Mouse (Mus musculus): ENCODE results near the gene Jmjd4.
A peak's percentile ranks its signal among the peaks of the same experiment; 100 is the strongest.

Gene Jmjd4

DNA sequence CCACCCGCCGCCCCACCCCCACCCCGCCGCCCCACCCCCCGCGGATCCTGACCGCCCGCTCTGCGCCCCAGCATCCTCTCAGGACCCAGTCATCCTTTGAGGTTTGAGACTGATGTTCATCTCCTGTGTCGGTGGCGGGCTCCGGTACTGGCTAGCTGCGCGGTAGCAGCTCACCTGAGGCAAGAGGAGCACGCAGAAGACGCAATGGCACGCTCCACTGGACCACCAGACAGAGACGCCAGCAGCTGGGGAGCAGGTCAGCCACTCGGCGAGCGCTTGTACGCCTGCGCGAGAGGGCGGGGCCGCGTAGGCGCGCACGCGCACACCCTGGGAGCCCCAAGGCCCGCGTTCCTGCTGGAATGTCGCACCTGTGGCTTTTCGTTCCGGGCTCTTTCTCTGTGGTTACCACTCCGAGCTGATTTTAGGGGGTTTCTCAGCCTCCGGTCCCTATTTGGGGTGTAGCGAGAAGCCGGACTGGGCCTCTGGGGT is at the start of gene Jmjd4:
TSS of gene Jmjd4 (plus strand) at position 305 of the 489 bp plus-strand sequence.
- peak; percentile 91 to 94 for DNase-seq (ENCODE audit: low spot score in 2 of 2)

DNA sequence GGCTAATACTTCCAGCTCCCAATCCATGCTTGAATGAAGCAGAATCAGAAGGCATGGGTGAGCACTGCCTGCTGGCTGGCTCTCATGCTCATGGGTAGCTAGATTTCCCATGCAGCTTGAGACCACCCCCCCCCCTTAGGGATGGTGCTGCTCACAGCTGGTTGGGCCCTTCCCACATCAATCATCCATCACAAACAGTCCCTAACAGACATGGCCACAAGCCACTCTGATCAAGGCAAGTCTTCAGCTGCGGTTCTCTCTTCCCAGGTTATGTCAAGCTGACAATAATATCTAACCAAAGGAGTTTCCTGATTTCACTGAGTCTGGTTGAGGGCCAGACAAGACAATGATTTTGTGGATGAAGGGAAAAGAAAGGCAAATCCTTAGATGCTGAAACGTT is 49.0 kb upstream of the Jmjd4 start:
- no peak for DNase-seq (ENCODE audit: low spot score in 2 of 2)

DNA sequence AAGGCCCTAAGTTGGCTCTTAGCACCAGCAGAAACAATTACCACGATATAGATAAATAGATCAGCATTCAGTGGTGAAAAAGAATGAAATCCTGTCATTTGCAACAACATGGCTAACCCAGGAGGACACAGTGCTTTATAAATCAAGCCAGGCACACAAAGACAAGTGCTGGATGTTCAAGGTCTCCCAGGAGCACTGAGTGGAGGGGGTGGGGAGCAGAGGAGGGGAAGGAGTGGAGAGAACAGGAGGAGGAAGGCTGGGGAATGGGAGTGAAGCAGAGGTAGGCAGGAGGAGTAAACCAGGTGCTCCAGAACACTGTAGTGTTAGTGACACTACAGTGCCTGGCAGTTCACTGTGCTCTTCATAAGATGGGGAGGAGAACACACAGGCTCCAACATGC is 44.1 kb upstream of the Jmjd4 start:
- no peak for DNase-seq (ENCODE audit: low spot score in 2 of 2)

DNA sequence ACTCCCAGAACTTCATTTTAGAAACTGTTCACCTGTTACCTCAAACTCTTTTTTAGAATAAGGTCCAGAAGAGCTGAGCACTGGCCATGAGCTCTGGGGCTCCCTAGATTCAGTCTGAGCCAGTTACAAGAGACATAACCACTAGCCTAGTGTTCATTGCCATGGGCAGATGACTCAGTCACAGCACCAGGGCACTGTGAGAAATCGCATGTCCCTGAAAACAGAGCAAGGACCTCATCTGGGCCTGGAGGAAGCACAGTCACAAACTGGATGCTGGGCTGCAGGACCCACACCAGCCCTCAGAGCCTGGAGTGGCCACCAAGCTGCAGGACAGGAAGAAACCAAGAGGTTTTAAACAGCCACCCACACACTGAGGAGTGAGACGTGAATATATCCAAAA is 39.0 kb upstream of the Jmjd4 start:
- no peak for DNase-seq (ENCODE audit: low spot score in 2 of 2)

DNA sequence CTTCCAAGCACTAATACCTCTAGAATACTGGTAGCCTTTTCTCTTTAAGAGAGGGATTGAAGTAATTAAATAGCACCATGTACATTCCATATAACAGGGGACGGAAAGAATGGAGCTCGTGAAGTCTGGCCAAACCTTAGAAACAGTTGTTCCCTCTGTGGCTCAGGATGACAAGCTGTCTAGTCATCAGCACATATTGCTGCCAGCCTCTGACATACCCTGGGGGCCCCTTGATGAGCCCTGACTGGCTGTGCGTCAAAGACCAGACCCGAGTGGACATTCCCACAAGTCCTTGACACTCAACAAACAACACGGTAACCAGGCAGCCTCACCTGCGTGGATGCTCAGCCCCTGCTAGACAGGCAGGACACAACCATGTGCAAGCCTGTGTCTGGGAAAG is 37.8 kb upstream of the Jmjd4 start:
- no peak for DNase-seq (ENCODE audit: low spot score in 2 of 2)

DNA sequence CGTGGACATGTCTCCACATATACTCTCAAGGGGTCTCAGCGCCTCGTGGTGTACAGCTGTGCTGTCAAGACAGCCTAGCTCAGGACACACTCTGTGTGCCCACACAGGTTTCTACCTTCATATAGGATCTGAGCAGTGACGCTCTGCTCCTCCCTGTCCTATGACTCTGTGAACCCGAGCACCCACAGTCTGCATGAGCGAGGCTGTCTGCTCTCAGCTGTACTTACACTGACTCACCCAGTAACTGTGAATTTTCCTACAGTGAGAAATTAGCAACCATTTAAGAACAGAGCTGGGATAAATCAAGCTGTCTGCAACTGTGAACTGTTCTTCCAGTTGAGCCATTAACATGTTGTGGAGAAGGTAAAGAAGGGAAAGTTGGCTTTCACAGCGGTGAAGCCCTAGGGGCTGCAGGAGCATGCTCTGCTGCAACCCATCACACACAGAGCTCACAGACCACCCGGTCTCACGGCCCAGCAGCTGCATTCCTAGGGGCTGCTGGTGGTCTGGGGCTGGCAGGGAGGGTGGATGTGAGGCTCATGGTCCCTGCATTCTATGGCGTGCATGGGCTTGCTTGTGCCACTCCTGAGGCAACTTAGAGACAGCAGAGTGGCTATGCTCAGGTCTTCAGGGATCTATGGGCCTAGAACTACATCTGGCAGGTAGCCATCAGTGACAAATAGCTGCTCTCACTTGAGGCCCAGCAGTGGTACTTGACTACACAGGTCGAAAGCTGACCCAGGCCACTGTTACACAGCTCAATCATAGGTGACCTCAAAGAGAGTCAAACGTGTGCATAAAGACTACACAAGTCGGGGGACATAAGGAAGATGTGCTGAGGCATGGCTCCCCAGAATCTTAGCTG is 36.6 kb upstream of the Jmjd4 start:
- no peak for DNase-seq (ENCODE audit: low spot score in 2 of 2)

DNA sequence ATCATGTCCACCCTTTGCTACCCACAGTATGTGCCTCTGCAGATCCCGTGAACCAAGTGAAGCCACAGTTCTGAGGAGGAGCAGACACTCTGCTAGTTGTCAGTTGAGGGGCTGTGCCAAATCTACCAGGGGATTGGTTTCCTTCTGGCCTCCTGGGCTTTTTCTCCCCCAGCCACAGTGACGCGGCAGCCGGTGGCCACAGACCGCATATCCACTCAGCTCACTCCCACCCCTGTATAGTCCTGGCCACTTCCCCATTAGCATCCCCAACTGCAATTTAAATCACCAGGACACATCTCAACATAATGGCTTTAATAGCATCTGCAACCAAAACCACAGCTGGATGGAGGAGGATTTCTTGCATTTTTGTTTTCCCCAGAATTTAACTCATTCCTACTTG is 31.1 kb upstream of the Jmjd4 start:
- DNase-seq (ENCODE audit: low spot score in 2 of 2), result no peak

DNA sequence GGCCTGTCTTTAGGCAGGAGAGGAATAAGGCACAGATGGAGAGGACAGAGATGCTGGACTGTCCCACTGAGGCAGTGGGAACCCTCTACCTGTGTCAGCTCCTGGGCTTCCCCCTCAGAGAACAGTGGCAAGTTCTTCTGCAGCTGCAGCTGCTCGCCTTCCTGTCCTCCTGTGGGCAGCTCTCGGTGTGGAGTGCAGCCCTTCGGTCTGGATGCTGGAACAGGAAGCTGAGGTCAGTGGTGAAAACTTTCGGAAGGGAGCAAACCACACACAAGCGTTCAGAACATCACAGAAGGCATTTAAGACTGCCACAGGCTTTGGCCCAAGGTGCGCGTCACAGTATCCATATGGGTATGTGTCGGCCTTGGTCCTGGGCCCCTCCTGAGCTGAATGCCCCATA is 28.4 kb upstream of the Jmjd4 start:
- DNase-seq (ENCODE audit: low spot score in 2 of 2), result peak in 1 of 2 experiments; percentile 25

DNA sequence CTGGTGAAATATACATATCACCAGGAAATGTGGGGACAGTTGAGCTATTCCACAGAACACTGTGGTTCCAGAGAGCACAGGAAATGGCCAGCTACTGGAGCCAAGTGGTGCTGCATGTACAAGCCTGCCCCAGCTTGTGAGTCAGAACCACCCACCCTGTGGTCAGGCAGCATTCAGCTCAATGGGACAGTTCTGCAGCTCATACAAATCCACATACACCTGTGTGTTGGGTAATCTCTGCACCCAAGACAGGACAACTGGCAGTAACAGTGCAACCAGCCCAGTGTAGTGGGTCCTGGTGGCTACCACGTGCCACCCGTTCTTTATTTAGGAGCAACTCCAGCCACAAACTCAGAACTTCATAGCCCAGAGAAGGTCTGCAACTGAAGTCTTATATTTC is 27.9 kb upstream of the Jmjd4 start:
- DNase-seq (ENCODE audit: low spot score in 2 of 2), result no peak

DNA sequence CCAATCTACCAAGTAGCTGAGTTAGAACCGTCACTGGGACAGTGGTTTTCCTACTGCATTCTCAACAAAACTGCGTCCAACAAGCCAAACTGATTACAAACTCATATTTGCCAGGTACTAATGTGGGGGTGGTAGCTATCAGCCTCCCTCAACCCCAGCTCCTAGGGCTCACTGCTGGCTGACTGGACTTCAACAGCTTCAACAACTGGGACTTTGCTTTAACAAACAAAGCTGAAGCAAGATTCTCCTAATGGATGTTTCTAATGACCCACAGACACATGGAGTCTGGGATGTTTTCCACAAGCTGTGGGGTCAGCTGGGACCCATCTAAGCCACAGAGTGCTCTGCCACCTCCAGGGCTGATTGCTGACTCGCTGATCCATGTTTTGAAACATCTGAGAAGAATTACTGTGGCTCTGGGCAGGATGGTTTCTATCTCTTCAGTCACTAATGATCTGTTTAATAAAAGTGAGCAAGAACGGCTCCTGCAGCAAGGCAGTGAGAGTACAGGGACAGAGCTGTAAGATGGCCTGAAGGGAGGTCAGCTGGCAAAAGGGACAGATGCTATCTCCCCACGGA is 26.7 kb upstream of the Jmjd4 start:
- no peak for DNase-seq (ENCODE audit: low spot score in 2 of 2)

DNA sequence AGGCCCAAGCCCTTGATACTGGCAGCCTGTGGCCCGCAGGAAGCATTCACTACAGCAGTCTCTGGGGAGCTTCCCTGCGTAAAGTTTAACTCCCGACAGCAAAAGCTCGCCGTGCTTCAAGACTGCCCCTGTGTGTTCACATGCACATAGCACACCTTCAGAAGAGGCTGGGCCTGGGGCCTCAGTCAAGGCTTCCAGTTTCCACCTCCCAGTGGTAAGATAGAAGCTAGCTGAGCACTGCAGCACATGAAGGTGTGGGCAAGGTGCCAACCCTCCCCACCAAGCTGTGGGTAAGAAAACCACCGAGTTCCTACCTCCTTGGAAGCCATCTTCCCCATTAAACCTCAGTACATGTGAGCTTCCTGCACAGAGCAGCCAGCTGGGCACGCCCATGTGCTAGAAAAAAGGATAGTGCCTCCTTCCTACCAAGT is 24.2 kb upstream of the Jmjd4 start:
- DNase-seq (ENCODE audit: low spot score in 2 of 2), result no peak

DNA sequence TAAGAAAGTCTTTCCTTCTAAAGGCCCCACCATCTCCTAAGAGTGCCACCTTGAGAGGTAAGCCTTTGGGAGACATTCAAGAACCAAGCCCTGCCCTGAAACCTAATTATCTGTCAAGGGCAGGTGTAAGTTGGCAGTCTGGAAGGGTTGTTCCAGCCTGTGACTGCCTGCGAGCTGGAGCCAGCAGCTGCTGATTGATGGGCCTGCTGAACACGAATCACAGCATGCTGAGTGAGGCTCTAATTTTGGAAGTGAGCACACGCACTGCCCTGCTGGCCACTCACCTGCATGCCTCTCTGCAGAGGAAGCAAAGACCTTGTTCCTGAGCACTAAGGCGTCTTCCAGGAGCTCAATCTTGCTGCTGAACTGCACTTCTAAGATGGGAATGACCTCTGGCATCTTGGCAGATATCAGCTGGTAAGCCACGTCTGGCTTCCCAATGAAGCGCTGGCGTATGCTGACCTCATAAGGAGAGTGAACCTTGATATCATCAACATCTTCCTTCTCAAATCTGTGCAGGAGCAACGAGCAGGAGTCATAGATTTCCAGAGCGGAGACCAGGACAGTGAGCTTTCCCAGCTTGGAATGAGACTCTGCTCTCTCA is 21.7 kb upstream of the Jmjd4 start:
- DNase-seq (ENCODE audit: low spot score in 2 of 2), result peak; percentile 31 to 36

DNA sequence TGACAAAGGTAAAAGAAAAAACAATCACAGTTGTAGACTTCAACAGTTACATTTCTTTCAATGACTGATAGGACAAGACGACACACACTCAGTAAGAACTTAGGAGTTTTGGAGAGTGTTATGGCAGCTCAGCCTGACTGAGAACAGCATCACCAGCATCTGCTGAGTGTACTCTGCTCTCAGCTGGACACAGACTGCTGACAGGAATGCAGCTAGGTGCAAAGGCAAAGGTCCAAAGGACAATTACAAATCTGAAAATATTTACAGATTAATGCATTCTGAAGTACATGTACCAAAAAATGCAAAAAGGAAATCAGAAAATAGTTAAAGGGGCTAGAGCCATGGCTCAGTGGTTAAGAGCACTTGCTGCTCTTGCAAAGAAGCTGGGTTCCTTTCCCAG is 19.9 kb upstream of the Jmjd4 start:
- no peak for DNase-seq (ENCODE audit: low spot score in 2 of 2)

DNA sequence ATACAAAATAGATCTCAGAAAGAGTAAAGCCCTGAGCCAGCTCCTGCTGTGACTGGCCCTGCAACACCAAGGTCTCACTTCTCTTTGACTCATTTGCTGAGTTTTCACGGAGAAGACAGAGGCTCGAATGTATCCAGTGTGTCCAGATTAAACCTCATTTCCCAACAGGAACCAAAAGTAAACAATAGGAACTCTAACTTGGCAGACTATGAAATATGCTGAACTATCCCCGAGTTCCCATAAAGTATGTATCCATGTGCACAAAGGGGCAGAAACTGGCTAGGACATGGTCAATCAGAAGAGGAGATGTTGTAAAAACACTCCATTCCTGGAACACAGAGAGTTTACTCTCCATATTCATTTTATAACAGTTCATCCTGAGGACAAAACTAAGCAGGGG is 17.6 kb upstream of the Jmjd4 start:
- DNase-seq (ENCODE audit: low spot score in 2 of 2), result no peak

DNA sequence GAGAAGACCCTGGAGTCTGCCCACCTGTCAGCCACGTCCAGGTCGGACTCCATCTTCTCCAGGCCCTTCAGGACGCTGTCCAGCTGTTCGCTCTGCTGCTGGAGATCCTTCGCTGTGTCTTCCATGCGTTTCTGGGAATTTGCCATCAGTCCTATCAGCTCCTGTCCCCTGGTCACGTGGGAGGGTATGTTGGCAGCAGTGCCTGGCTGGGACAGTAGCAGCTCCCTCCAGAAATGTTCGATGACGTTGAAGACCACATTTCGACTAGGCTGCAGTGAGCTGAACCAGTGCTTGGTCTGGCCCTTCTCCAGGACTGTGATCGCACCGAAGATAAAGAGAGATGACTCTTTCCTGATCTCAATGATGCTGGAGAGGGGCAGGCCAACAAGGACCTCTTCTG is 11.9 kb upstream of the Jmjd4 start:
- no peak for DNase-seq (ENCODE audit: low spot score in 2 of 2)

DNA sequence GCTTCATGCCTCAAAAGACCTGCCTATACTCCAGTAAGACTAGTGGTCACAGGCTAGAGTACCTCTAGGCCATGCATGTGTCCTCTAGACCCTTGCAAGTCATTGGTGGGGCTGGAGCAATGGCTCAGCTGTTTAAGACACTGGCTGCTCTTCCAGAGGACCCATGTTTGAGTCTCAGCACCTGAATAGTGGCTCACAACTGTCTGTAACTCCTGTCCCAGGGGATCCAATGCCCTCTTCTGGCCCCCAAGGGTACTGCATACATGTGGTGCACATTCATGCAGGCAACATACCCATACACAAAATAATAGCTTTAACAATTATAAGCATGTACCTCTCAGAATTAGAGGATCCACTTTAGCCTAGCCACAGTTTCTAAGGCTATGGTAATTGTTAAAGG is 6.7 kb upstream of the Jmjd4 start:
- no peak for DNase-seq (ENCODE audit: low spot score in 2 of 2)

DNA sequence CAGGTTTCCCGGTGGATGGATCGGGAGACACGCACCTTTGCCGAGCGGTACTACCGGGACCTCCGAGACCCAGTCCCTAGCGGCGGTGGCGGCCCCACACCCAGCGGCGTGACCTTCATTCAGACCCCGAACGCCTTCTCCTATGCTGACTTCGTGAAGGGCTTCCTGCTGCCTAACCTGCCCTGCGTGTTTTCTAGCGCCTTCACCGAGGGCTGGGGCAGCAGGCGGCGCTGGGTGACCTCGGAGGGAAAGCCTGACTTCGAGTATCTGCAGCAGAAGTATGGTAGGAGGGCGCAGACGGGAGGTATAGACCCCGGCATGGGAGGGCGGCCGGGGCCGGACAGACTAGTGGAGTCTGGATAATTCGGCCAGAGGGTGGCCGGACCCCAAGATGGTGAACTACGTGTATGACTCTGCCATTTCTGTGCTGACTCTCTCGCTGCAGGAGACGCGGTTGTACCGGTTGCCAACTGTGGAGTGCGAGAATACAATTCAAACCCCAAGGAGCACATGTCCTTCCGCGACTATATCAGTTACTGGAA is 456 bp downstream of the Jmjd4 start:
- no peak for DNase-seq (ENCODE audit: low spot score in 2 of 2)

DNA sequence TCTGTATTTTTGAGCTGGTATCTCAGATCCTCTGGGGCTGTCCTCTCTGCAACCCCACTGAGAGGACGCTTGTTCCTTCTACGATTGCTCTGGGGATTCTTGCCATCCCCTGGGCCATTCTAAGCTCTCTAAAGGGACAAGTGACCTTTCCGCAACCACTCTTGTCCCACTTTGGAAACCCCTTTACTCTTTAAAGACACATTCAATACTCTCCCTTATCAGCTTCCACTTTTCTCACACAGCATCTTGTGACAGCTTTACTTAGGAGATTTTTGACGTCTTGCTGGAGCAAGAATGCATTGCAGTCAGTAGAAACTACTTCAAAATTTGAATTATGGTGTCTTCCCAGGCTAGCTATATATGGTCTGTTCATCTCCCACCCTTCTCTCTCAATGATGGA is 1.2 kb downstream of the Jmjd4 start, which contains the start of gene Snap47:
TSS of gene Snap47 (minus strand) at position 101 of the 400 bp plus-strand sequence.
- DNase-seq (ENCODE audit: low spot score in 2 of 2), result no peak

DNA sequence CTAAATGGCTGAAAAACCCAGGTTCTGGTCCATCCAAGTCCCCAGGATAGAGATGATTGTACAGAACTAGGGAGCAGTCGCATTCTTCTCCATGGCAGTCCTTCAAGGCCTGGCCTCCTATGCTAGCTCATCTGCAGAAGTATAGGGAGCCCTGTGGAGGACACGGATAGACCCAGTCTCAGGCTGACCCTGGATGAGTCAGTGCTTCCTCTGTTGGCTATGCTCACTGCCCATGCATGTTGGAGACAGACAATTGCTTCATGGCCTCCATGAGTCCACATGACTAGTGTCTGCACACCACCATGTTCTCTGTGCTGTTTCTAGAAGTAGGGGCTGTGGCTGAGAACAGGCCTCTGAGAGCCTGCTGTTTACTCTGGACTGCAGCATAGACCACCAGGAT is 6.5 kb downstream of the Jmjd4 start:
- no peak for DNase-seq (ENCODE audit: low spot score in 2 of 2)

DNA sequence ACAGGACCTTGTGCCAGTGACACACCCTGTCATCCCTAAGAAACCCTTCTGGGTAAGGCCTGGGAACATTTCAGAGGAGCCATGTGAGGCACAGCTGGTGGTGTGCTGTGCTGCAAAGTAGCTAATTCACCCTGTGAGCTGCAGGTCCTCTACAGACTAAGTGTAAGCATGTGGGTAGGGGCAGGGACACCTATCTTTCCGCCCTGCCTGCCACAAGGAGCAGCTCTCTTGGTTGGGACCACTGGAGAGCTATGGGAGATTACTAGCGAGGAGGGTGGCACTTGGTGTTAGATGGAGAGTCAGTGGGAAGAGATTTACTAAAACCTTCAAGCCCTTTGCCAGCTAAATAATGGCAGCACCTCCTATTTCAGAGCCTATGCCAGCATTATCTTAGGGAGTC is 7.0 kb downstream of the Jmjd4 start:
- no peak for DNase-seq (ENCODE audit: low spot score in 2 of 2)

DNA sequence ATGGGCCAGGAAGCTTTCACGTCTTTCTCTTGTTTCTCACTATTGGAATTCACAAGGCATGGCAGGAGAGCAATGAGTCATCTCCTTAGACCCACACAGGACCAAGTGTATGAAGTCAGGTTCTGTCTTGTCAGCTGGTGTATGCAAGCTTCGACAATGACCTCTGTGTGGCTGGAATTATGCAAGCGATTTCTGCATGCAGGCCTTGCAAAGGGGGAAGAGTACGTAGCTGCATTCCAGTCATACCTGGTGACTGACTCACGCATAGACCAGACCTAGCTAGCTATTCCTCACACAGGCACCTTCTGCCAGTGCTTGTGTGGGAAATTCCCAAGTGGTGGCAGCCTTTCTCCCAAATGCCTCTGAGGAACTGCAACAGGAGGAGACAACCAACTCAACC is 9.1 kb downstream of the Jmjd4 start:
- DNase-seq (ENCODE audit: low spot score in 2 of 2), result peak; percentile 65 to 71

DNA sequence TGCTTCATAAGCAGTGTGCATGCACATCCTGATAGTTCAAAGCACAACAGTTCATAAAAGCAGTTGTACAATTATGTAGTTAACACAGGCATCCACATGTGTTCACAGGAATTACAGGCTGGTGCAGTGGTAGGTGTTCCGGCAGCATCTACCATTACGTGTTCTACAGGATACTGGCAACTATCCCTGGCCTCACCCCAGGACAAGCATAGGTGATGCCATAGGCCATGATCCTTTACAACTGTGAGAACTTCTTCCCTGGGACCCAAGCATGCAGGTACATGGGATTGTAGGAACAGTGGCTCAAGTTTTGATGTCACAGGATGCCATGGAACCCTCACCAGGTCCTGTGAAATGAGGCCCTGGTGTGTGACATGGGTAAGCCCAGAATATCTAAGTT is 10.6 kb downstream of the Jmjd4 start:
- no peak for DNase-seq (ENCODE audit: low spot score in 2 of 2)

Measured in heart, adult 9 months (tissue).